In genomic region chr17:13504827-13505268, GRCm38 (mm10) we compare ENCODE assay signal across 7 mouse cellular contexts.
DNase-seq lines count a peak whose midpoint lies in the region; ATAC-seq lines count a peak whose summit lies in the region.
"Not testable (repeated sequence)": the region's sequence is repeated elsewhere in the genome, so short reads cannot be mapped to it uniquely, and the experiment has no call there.

No protein-coding gene starts in this region.

- WGBS in forebrain, embryonic 14.5 days = 1% methylated on average over 7 of the region's 9 CpGs
- 16% methylated on average over 7 of the region's 9 CpGs for WGBS in hindbrain, embryonic 16.5 days
- WGBS in lung, embryonic 16.5 days = 15% methylated on average over 8 of the region's 9 CpGs
- WGBS in midbrain, embryonic 14.5 days = 12% methylated on average over 8 of the region's 9 CpGs

- H3K27me3 ChIP-seq in forebrain, embryonic 14.5 days (replicated peaks; ENCODE audit: control insufficient read depth, insufficient read depth, low read length); hindbrain, embryonic 16.5 days (replicated peaks; ENCODE audit: control insufficient read depth, insufficient read depth, low read length); lung, embryonic 16.5 days (ENCODE audit: control insufficient read depth, insufficient read depth, low read depth, low read length); midbrain, embryonic 14.5 days (ENCODE audit: control insufficient read depth, insufficient read depth, low read length): not testable (repeated sequence)

- ATAC-seq in forebrain, embryonic 14.5 days = peak; percentile 98
- peak; percentile 94 for ATAC-seq in hindbrain, embryonic 16.5 days
- peak; percentile 74 for ATAC-seq in lung, embryonic 16.5 days (ENCODE audit: low read depth)
- ATAC-seq in midbrain, embryonic 14.5 days (ENCODE audit: low FRiP score, low TSS enrichment) = peak; percentile 86

- H3K9me3 ChIP-seq in forebrain, embryonic 14.5 days (replicated peaks; ENCODE audit: control insufficient read depth, low read length); hindbrain, embryonic 16.5 days (ENCODE audit: control insufficient read depth, low read length); lung, embryonic 16.5 days (ENCODE audit: control insufficient read depth, low read length); midbrain, embryonic 14.5 days (ENCODE audit: control insufficient read depth, low read length): not testable (repeated sequence)

- not testable (repeated sequence) for H3K4me3 ChIP-seq in forebrain, embryonic 14.5 days (ENCODE audit: low read depth, low read length); hindbrain, embryonic 16.5 days (ENCODE audit: low read length); lung, embryonic 16.5 days (ENCODE audit: low read length); midbrain, embryonic 14.5 days (replicated peaks; ENCODE audit: low read depth, low read length)

- H3K9ac ChIP-seq in forebrain, embryonic 14.5 days (ENCODE audit: low read length); hindbrain, embryonic 16.5 days (ENCODE audit: low read depth, low read length); lung, embryonic 16.5 days (ENCODE audit: low read length); midbrain, embryonic 14.5 days (replicated peaks; ENCODE audit: low read length): not testable (repeated sequence)

- not testable (repeated sequence) for H3K4me2 ChIP-seq in forebrain, embryonic 14.5 days (ENCODE audit: low read length); hindbrain, embryonic 16.5 days (ENCODE audit: low read length); lung, embryonic 16.5 days (ENCODE audit: low read depth, low read length); midbrain, embryonic 14.5 days (ENCODE audit: low read length)

- H3K4me1 ChIP-seq in forebrain, embryonic 14.5 days (ENCODE audit: control insufficient read depth, insufficient read depth, low read length); hindbrain, embryonic 16.5 days (ENCODE audit: control insufficient read depth, insufficient read depth, low read depth, low read length); lung, embryonic 16.5 days (replicated peaks; ENCODE audit: control insufficient read depth, insufficient read depth, low read length); midbrain, embryonic 14.5 days (ENCODE audit: control insufficient read depth, insufficient read depth, low read length): not testable (repeated sequence)

- peak overlapping the region; percentile 85 for H3K27ac ChIP-seq in forebrain, embryonic 14.5 days (ENCODE audit: low read depth, low read length)
- H3K27ac ChIP-seq in hindbrain, embryonic 16.5 days (ENCODE audit: low read depth, low read length) = peak overlapping the region; percentile 71; the same call in 1 of the 2 replicates
- peak overlapping the region; percentile 80 for H3K27ac ChIP-seq in lung, embryonic 16.5 days (ENCODE audit: low read length)
- peak overlapping the region; percentile 78 for H3K27ac ChIP-seq in midbrain, embryonic 14.5 days (replicated peaks; ENCODE audit: low read depth, low read length)

- peak; percentile 33 for DNase-seq in embryo, embryonic 11 days
- DNase-seq in forebrain, embryonic 14.5 days (ENCODE audit: low spot score) = peak; percentile 98
- peak; percentile 31 to 38 for DNase-seq in kidney, postnatal 4 days
- DNase-seq in midbrain, embryonic 14.5 days = peak; percentile 93
- DNase-seq in retina, postnatal 7 days (ENCODE audit: low read depth, low spot score) = peak; percentile 35

- not testable (repeated sequence) for H3K36me3 ChIP-seq in forebrain, embryonic 14.5 days (ENCODE audit: control insufficient read depth, insufficient read depth, low read length); hindbrain, embryonic 16.5 days (ENCODE audit: control insufficient read depth, insufficient read depth, low read length); lung, embryonic 16.5 days (ENCODE audit: control insufficient read depth, insufficient read depth, low read length); midbrain, embryonic 14.5 days (ENCODE audit: control insufficient read depth, insufficient read depth, low read length)

Comparison
In these comparisons a context has a peak if more than half of its experiments do, and no peak if none do; other contexts are left out.
1. DNase-seq: peak in every context shown above with its lines; median percentile 98 in forebrain, embryonic 14.5 days; 93 in midbrain, embryonic 14.5 days; 35 in retina, postnatal 7 days; 34 in kidney, postnatal 4 days; 33 in embryo, embryonic 11 days.